Mouse (Mus musculus) left cerebral cortex, adult 11 months (tissue): ENCODE data around the gene Ptchd4.

Source experiments
- DNase-seq: peaks from one replicate; pipeline ENCODE4 v3.0.0; 2022; ENCODE audit warnings: low spot score

Ptchd4 gene

DNA sequence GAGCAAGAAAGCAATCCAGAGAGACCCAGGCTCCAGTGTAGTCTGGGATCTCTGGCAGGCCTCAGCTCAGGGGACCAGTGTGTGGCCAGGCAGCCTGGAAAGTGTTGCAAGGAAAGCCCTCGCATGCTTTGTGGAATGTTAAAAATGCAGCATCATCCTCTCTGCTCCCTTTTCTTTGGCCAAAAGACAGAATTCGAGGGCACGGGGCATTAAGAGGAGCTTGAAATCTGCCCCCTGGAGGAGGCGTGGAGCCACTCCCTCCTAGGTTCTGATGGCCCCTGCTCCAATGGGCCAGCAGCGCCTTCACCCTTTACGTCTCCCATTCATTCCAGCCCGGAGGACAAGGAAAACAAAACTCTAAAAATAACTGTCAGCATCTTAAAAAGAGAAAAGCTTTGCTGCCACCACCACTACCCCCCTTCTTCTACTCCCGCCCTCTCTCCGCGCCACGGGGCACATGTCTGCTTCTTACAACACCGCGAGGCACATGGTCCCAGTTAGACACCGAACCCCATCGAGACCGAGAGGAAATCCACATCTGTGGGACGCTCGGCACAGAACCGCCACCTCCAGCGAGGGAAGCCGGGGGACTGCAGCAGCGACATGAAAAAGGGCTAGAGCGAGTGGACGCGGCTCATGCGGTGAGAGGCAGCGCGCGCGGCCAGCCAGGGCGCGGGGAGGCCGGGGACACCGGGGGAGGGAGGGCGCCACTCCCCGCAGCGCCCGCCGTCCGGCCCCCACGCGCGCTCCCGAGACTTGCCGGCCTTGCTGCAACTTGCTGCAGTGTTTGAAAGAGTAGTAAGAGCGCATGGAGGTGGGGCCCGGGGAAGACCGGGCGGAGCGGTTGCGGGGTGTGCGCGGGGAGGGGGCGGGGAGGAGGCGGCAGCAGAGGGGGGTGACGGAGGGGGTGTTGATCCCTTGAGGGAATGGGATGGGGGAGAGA, at the start of gene Ptchd4:
Ptchd4 (plus strand) TSS at position 279 of the 943 bp plus-strand sequence.
- peak; percentile 27 for DNase-seq

DNA sequence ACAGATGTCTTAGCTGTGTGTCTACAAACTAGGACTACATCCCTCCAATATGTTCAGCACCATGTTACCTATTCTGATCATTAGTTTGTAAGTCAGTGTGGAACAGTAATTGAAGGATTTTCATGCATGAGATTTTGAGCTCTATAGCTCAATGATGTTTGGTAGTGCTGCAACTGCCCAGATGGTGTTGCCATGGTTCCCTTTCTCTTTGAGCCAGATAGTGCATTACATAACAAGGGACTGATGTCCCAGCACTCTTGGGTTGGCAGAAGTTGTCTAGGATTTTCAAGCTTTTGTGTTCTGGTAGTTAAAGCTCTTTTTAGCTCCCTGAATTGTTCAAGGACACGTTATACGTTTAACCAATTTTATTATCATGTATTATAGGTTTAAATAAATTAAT, 38.9 kb upstream of the Ptchd4 start:
- no peak for DNase-seq

DNA sequence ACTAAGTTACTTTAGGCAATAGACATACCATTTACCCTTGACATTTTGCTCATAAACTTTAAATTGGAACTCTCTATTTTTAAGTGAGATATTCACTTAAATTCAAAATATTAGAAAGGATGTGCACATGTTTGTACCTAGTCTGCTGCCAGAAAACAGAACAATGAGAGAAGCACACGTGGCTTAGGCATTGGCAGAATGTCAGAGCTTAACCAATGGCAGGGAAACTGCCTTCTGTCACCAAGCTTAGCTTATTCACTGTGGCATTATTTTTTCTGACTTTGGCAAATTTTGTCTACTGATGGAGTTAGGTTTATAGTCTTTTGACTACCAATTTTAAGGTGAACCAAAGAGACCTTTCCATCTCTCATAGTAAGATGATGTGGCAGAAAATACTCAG, 31.4 kb upstream of the Ptchd4 start:
- DNase-seq: no peak

DNA sequence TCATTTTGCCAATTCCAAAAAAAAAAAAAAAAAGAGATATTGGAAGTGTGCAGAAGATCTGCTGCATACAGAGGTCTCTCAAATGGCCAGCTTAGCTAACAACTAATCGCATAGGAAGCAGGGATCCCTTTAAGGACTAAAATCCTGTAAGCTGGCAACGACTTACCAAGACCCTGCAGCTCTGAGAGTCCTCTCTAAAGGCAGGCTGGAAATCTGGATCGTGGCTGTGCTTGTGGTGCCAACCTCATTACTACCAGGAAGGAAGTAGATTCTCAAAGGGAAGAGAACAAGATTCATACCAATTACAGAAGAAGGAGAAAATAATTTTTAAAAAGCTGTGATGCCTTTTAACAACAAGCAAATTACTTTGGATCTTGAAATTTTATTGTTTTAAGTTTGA, 29.5 kb upstream of the Ptchd4 start:
- no peak for DNase-seq

DNA sequence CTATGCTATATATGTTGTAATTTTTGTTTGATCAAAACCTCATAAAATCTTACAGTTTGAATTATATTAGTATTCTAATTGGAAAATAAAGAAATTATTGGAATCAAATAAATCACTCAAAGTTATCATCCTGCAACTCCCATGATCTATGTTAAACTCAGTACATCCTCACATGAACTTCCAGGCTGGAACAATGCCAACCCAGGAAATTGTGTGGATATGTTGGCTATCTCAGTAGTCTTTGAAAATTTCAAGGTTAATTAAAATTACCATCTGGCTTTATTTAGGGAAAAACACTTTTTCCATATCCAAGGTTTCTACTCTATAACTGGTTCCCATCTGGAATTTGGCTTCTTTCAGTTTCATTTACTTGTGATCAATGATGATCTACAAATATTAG, 25.4 kb upstream of the Ptchd4 start:
- DNase-seq: no peak

DNA sequence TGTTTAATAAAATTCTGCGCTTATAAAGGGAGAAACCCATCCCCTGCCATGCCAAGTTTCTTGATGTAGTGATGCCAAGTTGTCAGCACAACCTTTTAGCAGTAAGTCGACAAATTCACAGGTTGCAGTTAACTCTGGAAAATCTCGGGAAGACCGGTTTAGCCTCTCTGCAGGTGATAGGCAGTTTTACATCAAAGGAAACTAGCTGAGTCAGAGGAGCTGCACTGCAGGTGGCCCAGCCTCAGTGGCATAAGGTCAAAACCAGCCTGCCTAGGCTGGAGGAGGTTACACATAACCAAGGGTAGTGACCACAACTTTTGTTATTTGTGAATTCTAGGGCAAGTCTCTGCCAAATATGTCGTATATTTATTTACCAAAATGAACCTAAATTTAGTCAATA, 24.0 kb upstream of the Ptchd4 start:
- no peak for DNase-seq

DNA sequence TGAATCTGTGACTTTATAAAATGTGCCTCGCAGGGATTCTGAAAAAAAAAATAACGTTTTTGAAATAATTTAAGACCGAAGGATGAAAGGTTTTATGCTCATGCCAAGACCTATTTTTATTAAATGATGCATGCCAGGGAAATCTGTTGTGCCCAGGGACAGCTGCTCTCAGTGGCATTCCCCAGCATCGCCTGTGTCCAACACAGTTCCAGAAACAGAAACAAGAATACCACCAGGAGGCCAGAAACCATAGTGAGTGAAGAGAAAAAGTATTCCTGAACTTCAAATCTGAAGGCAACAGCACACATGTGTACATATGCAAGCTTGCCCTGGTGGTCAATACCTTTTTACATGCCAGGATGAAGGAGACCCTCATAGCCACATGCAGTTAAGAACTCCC, 17.8 kb upstream of the Ptchd4 start:
- no peak for DNase-seq

DNA sequence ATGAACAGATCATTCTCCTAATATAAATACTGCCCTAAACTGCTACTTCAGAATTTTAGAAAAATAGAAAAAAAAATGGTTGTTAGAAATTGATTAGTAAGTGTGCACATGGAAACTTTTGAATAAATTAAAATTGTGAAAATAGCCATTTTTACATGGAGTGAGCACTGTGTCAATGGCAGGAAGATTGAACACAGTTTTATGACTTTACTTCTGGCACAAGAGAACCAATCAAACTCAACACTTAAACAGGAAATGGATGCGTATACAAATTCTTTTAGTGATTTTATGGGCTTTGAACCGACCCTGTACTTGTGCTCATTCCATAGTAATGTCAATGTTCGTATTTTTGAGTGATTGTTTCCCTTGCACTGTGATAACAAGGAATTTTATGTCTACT, 16.1 kb upstream of the Ptchd4 start:
- no peak for DNase-seq

DNA sequence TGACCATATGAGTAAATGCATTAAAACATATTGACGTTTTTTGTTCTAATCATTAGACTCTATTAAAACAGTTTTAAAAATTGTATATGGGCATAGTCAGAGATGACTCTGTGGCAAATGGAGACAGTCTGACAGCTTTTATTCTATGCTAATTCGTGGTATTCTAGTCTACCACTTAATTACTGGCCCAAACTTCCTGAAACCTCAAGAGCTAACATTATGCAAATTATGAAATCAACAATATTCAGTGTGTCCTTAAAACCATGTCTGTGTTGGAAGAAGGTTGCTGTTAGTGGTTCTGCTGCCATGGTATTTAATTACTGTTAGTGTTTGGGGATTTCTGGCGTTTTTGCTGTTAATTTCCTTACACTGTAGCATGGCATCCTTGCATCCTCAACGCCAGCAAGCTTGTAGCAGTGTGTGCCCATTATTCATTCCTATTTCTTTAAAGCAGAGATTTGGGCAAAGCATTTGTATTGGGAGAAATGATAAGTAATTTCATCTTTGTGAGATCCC, 12.6 kb upstream of the Ptchd4 start:
- no peak for DNase-seq

DNA sequence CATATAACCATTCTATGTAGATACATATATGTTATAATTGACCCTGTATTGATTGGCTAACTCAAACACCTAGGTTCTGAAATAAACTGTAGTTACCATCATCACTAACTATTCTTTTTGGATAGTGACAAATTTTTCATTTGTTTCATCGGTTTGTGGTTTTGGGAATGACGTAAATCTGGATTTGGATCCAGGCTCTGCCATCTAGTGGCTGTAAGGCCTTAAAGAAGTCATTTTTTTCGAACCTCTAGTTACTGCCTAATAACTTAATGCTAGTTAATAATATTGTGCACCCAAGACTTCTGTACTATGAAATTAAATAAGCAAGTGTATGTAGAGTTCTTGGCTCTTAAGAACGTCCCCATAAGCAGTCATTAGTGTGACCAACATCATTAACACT, 11.5 kb upstream of the Ptchd4 start:
- no peak for DNase-seq

DNA sequence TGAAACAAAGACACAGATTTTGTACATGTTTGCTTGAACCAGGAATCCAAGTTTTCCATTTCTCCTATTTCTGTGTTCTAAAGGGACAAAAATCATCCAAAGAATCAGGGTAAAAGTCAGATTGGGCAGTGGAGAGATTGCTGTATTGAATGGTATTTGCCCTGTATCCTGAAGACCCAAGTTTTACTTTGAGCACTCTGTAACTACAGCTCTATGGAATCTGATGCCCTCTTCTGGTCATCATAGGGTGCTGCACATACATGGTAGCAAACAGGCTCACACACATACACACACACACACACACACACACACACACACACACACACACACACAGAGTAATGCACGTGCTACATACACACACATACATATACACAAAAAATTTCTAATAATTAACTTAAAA, 8.7 kb upstream of the Ptchd4 start:
- DNase-seq: no peak

DNA sequence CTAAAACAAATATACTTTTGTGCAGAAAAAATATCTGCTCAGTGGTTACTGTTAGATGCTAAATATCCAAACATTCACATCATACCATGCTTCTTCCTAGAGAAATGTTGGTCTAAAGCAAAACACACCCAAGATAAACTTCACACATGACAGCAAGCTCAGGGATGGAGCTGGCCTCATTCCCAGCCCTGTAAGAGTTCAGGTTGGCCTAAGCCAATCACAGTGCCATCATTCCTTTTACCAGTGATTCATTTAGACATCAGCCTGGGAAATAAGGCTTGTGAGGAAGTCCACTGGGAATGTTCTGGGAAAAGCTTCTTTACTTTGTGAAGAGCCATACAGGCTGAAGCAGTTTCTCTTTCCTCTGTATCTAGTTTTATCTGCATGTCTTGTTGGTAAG, 5.6 kb upstream of the Ptchd4 start:
- no peak for DNase-seq

DNA sequence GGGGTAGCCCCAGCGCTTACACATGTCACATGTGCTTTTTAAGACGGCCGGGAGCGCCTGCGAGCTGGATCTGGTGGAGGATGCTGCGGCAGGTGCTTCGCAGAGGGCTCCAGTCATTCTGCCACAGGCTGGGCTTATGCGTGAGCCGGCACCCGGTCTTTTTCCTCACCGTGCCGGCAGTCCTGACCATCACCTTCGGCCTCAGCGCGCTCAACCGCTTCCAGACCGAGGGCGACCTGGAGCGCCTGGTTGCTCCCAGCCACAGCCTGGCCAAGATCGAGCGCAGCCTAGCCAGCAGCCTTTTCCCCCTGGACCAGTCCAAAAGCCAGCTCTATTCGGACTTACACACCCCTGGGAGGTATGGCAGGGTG, 850 bp downstream of the Ptchd4 start:
- no peak for DNase-seq

DNA sequence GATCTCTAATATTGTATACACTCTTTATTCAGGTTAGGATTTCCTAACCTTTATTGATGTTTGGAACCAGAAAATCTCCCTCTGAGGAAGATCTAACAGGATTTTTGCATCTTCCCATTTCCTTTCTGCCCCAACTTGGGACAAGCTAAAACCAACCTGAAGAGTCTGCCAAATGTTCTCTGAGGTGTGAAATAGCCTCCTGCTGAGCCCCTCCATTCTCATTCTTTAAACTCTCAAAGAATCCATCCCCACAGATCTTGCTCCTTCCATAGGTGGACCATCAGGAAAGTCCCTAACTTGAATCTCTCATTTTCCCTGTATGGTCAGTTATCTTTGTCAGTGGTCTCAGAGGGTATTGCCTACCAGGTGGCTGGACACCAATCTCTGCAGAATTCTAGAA, 20.0 kb downstream of the Ptchd4 start:
- no peak for DNase-seq

DNA sequence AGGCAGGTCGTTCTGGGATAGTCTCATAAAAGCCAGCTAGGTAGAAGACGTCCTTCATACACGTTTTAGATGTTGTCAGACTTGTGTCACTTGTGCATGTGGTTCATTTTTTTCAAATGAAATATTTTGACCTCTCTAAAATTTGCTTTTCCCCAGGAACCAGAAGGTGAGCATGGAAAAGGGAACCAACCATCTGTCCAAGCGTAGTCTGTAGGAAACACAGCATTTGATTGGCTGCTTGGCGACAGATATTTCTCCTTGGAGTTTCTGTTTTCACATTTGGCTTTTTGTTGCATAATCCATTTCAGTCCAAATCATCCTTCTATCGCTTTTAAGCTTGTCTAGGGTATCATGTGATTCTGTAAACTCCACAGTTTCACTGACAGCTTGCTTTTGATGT, 20.8 kb downstream of the Ptchd4 start:
- DNase-seq: no peak

DNA sequence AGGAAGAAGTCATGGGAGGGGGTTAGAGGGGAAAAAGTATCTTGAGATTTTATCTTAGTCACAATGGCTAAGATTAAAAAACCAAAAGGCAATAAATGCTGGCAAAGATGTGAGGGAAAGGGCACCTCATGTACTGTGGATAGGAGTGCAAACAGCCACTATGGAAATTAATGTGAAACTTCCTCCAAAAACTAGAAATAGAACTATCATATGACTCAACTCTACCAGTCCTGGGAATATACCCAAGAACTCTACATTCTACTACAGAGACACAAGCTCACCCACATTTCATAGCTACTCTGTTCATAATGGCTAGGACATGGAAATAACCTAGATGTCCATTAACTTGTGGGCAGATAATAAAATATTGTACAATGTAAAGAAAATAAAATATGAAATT, 30.3 kb downstream of the Ptchd4 start:
- no peak for DNase-seq

DNA sequence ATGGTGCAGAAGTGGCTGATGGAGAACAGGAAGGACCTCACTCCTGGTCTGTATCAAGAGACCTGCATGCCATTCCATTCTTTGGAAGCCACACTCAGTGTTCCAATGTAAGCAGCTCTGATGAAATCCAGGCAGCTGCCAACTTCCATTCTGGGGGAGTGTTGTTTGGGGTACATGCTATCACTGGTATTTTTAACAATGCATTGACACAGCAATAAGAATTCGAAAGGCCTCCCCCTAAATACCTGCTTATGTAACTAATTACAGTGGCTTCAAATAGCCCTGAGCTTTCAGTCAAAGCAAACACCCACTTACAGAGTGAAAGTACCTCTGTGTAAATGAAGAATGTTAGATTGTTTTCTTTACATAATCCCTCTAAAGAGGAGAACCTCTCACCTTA, 42.7 kb downstream of the Ptchd4 start:
- peak; percentile 29 for DNase-seq

DNA sequence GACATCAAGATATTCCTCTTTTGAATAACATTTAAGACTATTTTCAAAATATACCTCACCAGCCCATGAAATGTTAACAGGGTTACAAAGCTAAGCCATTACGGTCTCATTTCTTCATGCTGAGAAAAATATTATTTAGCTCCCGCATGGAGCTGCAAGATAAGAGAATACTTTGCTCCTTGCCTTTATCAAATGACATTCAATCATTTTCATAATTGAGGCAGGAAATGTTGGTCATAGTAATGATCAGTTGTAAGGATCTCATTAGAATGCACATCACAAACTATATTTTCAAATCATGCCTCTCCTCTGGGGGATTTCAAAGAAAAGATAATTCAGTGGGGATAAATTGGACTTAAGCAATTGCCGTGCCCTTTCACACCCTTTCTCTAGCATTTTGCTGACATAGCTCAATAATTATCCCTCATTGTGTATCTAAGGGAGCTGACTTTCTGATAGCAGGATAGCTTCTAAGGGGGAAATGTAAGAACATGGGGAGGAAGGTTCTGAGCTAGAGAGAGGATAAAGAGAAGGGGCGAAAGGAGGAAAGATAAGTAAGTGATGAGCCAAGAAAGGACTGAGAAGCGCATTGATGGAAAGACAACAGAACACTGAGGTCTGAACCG, 47.5 kb downstream of the Ptchd4 start:
- no peak for DNase-seq

DNA sequence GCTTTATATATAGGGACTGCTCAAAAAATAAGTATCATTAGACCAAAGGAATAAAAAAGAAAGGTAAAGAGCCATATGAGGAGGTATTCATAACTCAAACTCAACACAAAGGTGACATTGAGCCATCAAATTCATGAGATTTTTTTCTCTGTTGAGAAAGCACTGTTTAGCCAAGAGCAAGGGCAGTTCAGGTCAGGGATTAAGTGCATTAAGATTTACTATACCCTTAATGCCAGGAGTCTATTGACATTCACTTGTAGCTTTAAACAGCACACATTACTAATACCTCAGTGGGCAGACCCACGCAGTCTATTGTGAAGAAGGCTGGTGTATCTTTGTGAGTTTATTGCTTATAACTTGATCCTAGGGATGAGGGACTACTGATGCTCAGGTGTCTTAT, 49.0 kb downstream of the Ptchd4 start:
- no peak for DNase-seq

DNA sequence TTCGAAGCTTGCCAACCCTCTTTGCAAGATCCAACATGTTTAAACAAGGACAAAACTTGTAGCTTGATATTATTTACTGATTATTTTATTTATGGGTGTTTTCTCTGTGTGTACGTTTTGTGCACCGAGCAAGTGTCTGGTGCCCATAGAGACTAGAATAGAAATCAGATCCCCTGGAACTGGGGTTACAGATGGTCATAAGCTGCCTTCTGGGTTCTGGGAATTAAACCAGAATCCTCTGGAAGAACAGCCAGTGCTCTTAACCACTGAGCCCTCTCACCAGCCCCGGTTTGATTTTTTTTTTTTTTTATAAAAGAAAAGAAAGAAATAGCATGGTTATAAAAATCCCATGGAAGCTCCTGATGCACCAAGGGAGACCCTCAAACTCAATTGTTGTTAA, 59.1 kb downstream of the Ptchd4 start:
- DNase-seq: no peak

DNA sequence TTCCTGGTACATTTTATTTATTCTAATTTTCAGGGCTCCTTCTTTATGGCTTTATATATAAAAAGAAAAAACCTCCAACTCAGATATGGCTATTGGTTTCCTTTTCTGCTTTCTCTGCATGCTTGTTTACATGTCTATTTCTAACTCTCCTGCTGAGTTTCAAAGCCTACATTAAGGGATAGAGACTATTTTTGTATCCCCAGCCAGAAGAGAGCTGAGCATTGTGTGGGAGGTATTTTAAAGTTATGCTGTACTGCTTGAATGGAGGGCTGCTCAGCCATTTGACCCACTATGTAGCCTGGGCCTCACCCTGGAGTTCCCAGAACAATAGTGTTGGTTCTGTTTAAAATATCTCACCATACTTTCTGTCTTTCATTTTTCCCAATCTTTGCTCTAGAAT, 77.3 kb downstream of the Ptchd4 start:
- DNase-seq: peak; percentile 24

DNA sequence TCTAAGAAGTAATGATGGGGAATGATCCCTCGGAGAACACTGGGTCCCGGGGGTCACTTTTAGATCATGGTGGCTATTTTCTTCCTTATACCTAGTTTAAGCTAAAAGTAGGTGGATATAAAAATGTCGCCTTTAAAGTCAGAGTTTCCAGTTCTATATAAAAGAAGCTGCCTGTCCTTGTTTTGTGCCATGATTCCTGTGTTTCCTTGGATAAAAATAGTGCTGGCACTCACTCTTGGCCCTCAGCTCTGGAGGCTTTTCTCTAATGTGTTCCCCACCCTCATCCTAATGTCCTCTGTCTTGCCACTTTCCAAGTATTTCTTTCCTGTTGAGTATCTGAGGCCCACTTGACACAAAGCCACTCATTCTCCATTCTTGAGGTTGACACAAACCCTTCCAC, 79.6 kb downstream of the Ptchd4 start:
- no peak for DNase-seq

DNA sequence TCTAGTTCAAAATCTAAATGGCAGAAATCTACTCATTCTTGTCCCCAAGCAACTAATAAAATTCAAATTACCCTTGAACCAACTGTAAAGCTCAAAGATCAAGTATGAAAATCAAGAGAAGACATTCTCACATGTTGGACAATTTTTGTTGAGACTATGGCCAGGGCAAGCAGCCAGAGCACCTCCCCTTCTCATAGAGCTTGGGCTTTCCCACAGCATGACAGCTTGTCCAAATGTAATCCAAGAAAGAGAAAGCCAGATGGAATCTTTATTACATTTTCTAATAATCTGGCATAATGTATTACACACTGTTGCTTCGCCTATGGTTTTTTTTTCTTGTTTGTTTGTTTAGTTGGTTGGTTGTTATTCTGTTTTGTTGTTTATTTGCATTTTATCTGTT, 102.7 kb downstream of the Ptchd4 start:
- DNase-seq: no peak

DNA sequence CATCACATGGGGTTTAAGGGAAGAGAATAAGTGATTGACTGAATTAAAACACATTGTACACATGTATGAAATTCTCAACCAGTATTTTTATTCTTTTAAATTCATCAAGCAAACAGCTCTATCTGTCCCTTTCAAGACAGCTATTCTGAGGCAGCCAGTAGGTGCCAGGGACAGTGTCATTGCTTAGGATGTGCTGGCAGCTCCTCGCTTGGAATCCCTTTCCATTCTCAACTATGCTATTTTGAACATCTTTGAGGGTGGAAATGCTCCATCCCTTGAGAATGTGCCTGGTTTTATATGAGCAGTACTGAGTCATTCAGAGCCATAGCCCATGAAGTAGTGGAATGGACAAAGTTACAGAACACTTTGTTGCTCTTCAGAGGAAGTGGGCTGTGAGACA, 112.2 kb downstream of the Ptchd4 start:
- DNase-seq: peak; percentile 28
